Mouse (Mus musculus) natural killer cell, adult 2 months (primary cell): ENCODE data around the gene Nit1.

Experiments used
- DNase-seq, 2 experiments: peaks; one replicate each; pipeline ENCODE4 v3.0.0; 2022; ENCODE audit warnings: low spot score in 2 of 2

Nit1 gene

DNA sequence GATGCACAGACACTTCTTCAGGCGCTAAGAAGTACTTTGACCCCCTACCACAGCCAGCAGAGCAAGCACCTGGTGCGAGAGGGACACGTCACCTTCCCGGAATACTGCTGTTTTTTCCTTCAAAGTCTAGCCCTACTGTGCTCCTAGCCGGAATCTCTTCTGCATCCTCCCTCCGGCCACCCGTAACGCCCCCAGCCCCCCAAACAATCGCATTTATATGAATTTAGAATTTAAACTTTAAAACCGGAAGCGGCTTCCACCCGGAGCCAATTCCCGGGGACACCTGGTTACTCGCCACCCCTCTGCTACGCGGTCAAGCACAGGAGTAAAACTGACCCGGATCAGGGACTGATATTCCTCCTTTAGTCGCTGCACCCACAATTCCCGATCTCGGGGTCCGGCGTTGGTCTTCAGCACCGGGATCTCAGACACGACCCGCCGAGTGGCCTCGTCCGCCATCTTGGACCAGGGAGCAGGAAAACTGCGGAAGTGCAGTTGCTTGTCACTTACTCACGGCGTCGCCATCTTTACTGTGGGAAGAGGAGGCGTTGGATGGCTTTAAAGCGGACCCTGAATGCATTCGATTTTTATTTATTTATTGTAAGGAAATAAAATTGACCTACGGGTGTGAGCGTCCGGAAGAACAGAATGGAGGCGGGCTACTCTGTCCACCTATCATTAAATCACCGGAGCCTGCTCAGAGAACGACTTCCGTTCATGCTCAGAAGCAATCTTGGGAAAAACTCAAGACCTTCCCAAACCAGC, 51.0 kb downstream of the Nit1 start, which contains the start of gene Ufc1:
Gene Ufc1 (minus strand): TSS at position 727 of the 765 bp plus-strand sequence.
- DNase-seq: peak; percentile 81 to 84

DNA sequence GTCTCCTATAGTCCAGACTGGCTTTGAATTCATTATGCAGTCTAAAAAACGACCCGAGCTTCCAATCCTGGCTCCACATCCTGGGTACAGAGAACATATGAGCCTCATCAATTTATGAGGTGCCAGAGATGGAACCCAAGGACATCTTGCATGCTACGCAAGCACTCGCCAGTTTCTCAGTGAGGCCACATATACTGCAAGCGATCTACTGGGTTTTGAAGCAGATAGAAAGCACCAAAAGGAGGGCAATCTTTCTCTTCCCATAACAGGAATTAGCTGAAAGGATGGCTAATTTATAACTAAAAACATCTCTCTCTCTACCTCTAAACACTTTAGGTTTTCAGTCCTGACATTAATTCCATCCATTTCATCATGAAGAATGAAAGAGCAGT, 51.5 kb downstream of the Nit1 start:
- DNase-seq: no peak

DNA sequence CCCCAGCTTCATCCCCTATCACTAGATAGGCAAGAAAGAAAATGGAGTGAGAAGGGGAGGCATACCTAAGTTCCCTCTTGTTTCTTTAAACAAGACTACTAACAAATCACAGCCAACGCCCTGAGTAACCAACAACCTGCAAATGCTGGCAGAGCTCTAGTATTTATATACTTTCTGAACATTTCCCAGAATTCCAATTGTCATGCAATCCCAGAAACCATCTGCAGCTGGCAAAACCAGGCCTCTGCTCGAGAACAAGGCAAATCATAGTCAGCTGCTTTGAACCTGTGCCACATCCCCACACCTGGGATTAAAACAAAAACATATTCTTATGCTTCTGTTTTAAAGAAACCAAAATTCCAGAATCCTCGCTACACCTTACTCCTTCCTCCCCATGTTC, 52.1 kb downstream of the Nit1 start:
- no peak for DNase-seq

DNA sequence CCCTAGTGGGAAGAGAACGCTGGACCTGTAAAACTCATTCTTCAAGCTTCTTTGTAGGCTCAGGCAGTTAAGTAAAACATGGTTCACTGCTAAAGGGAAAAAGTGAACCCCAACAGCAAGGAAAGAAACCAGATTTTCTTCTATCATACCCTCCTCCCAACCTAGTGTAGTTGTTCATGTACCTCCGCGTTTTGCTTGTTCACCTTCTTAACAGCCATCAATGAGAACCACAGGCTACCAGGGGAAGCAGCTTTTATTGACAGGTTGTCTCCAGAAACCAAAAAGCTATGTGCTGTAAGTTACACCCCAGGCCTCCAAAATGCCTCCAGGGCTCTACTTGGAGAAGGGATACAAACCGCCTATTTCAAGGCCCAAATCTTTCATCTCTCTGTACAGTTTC, 57.1 kb downstream of the Nit1 start:
- no peak for DNase-seq
